21 mouse cellular contexts compared by ENCODE assay signal in genomic region chr12:116094765-116095555, GRCm38 (mm10). TPM values are rescaled to one million over a fixed set of nuclear protein-coding genes. Genes with fewer than 3 reads are reported as not detected.
"Had no signal": no experiment of that assay in that cellular context is flagged by ENCODE, and none has a peak within 500 bp of the region (broad histone marks: within the 10 kb centered on the region; RNA-seq: fewer than 3 reads in every experiment).

No protein-coding gene starts in this region.

- H3K9ac ChIP-seq: liver, postnatal 0 days; lung, embryonic 15.5 days; midbrain, embryonic 13.5 days; neural tube, embryonic 12.5 days had no signal

- H3K27me3 ChIP-seq: lung, embryonic 15.5 days; megakaryocyte, embryonic 14.5 days; midbrain, embryonic 13.5 days; neural tube, embryonic 12.5 days had no signal

- H3K9me3 ChIP-seq: lung, embryonic 15.5 days; megakaryocyte, embryonic 14.5 days; midbrain, embryonic 13.5 days; neural tube, embryonic 12.5 days had no signal

- H3K36me3 ChIP-seq: lung, embryonic 15.5 days; midbrain, embryonic 13.5 days; neural tube, embryonic 12.5 days had no signal

- H3K4me2 ChIP-seq: lung, embryonic 15.5 days; midbrain, embryonic 11.5 days; midbrain, embryonic 13.5 days; neural tube, embryonic 12.5 days had no signal

- H3K27ac ChIP-seq: lung, embryonic 15.5 days; macrophage; midbrain, embryonic 13.5 days; neural tube, embryonic 12.5 days had no signal

- H3K4me3 ChIP-seq: lung, embryonic 15.5 days; megakaryocyte, embryonic 14.5 days; midbrain, embryonic 13.5 days; neural tube, embryonic 12.5 days had no signal

- DNase-seq: liver, postnatal 0 days; lung, adult 2 months; lung, postnatal 14 days; lung, postnatal 36 days; retina, postnatal 1 day; right cerebral cortex, adult 18-20 months; right cerebral cortex, postnatal 25 days; right cerebral cortex, postnatal 4 days; spleen, adult 18-20 months; thymus, adult 2 months; thymus, postnatal 25 days; thymus, postnatal 4 days had no signal

- ATAC-seq: liver, postnatal 0 days; lung, postnatal 0 days; midbrain, embryonic 13.5 days; midbrain, embryonic 16.5 days had no signal

- H3K4me1 ChIP-seq: lung, embryonic 15.5 days; midbrain, embryonic 13.5 days; neural tube, embryonic 12.5 days had no signal

RNA-seq across cellular contexts. Expression of gene Vipr2, which starts 17.4 kb away (rescaled TPM):
- total RNA-seq: neutrophil, adult 5-6 weeks had no signal
